Mouse (Mus musculus) hindbrain, postnatal 0 days (tissue): ENCODE data around the gene Galnt10. TPM values are rescaled to one million over a fixed set of nuclear protein-coding genes. Genes with fewer than 3 reads are reported as not detected.

Source experiments
- ATAC-seq: fragments of 200-750 bp; cut with Nextera tagmentation; 2 replicates; pipeline ENCODE4 v1.8.0; 2017; ENCODE audit warnings: mild to moderate bottlenecking, moderate TSS enrichment, moderate library complexity
- DNase-seq: peaks from one replicate; pipeline ENCODE4 v3.0.0-alpha.2; 2015; ENCODE audit warnings: low spot score
- H3K27ac ChIP-seq: fragments of 300-500 bp; sonication (generic); 2 replicates; pipeline ENCODE4 v1.5.1; 2014; ENCODE audit warnings: mild to moderate bottlenecking
- H3K27me3 ChIP-seq: fragments of 300-500 bp; sonication (generic); 2 replicates; pipeline ENCODE4 v1.6.1; 2014; ENCODE audit warnings: low read length, mixed read lengths; ENCODE audit not compliant: insufficient read depth
- H3K36me3 ChIP-seq: fragments of 300-500 bp; sonication (generic); 2 replicates; pipeline ENCODE4 v1.6.1; 2014; ENCODE audit warnings: low read length, mixed read lengths; ENCODE audit not compliant: insufficient read depth
- H3K4me1 ChIP-seq: fragments of 300-500 bp; sonication (generic); 2 replicates; pipeline ENCODE4 v1.6.1; 2014; ENCODE audit warnings: antibody characterized with exemption, low read length, mixed read lengths; ENCODE audit not compliant: insufficient read depth
- H3K4me2 ChIP-seq: fragments of 300-500 bp; sonication (generic); 2 replicates; pipeline ENCODE4 v1.6.1; 2014; ENCODE audit warnings: low read depth, mild to moderate bottlenecking, low read length, moderate library complexity, mixed read lengths
- H3K4me3 ChIP-seq: fragments of 300-500 bp; sonication (generic); 2 replicates; pipeline ENCODE4 v1.5.1; 2014; ENCODE audit warnings: low read length
- H3K9ac ChIP-seq: fragments of 300-500 bp; sonication (generic); replicated peaks from 2 replicates; pipeline ENCODE4 v1.6.1; 2014; ENCODE audit warnings: mild to moderate bottlenecking, low read length, moderate library complexity, mixed read lengths
- H3K9me3 ChIP-seq: fragments of 300-500 bp; sonication (generic); 2 replicates; pipeline ENCODE4 v1.6.1; 2016; ENCODE audit warnings: low read length, mixed read lengths
- CTCF ChIP-seq: IDR thresholded peaks from 2 replicates; pipeline ENCODE4 v1.5.1; 2016; ENCODE audit warnings: antibody characterized with exemption, control low read depth, low read depth
- WGBS: fragments of 180-500 bp; shearing (Covaris S2); extraction: QIAGEN DNeasy Blood & Tissue Kit; methylation state at CpG from one replicate; pipeline ENCODE4 v1.1.7; 2014; 5-methylcytosine and 5-hydroxymethylcytosine counted together
- polyA plus RNA-seq: library from polyadenylated mRNA; unstranded; fragments of >200 nt; fragmentation: Nextera tagmentation; extraction: Ambion mirVana; gene quantifications from 2 replicates; pipeline ENCODE4 v1.2.1, GENCODE M21; 2015
- total RNA-seq: library from RNA; depleted of rRNA; stranded (reverse); fragments of >200 nt; gene quantifications from 2 replicates; pipeline ENCODE4 v1.2.3, GENCODE M21; 2014

Gene Galnt10
- total and polyA plus RNA-seq, 2 experiments from 2014 or later, result 10.9 to 20.3 TPM

DNA sequence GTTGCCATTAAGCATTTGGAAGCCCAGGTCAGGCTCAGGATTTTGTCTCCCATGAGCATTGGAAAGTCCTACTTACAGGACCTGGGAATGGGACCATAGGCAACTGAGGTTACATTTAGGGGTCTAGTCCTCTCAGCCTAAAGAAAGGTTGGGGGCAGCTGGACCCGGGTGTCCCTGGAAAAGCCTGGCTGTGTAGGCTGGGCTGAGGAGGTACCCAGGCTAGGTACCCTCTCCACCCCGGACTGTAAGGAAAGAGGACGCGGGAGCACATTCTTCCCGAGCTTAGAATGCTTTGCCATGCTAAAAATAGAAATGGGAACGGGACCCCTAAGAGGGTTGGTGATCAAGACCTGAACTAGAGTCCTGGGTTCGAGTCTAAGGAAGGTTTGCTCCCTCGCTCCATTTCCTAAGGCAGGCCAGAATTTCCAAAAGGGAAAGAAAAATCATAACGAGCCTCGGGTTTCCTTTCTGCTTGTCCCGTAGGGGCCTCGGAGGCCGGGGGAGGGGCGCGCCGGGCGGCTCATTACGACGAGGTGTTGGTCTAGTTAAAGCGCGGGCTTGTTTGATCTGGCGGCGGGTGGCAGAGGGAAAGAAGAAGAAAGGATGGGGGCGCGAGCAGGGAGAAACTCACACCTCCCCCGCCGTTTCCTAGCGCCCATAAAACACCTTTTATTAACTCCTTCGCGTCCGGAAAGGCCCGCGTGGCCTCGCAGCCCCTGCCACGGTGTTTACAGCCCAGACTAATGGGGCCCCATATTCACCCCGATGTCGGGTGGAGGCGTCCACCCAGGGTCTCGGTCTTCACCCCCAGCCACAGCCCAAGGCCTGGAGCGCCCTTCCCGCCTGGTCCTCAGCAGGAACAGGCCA is 182.0 kb downstream of the Galnt10 start:
- TF ChIP-seq CTCF, result no peak
- peak overlapping the region; percentile 21 for H3K4me3 ChIP-seq
- under 1% methylated on average over 32 of the region's 41 CpGs for WGBS
- H3K9ac ChIP-seq, result no peak overlapping the region
- DNase-seq, result no peak
- ATAC-seq, result no peak
- H3K27me3 ChIP-seq, result peaks cover 63% of the 10 kb centered on the region
- H3K27ac ChIP-seq, result no peak overlapping the region
- H3K4me2 ChIP-seq, result peak overlapping the region; percentile 41
- H3K4me1 ChIP-seq, result no peaks in the 10 kb centered on the region
- H3K36me3 ChIP-seq, result no peaks in the 10 kb centered on the region
- no peaks in the 10 kb centered on the region for H3K9me3 ChIP-seq

DNA sequence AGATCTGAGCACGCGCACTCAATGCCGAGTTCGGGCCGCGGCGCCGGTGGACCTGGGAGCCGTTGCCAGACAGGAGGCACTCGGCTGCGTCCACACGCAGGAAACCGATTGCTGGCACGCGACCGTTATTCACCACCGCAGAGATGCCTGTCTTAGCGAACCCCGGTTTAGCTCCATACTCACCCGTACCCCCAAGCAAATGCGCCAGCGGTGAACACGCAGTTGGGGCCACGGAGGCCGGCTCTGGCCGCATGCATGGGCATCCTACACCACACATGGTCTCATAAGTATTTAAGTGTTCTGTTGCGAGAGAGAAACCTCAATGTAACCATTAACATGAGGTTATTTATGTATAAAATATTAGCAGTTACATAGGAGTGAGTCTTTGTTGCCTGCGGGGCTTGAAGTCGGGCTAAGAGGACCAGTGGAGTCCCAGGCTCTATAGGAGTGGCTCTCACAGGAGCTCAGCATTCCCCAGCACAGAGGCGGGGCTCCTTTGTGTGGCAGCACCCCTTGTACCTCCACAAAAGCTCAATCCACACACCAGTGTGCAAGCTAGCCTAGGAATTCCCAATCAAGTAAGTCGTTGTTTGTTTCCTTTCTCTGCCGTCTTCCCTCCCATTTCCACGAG is 182.8 kb downstream of the Galnt10 start:
- H3K4me1 ChIP-seq, result no peaks in the 10 kb centered on the region
- DNase-seq, result no peak
- no peaks in the 10 kb centered on the region for H3K9me3 ChIP-seq
- WGBS, result under 1% methylated on average over 33 of the region's 33 CpGs
- peak overlapping the region; percentile 41 for H3K4me2 ChIP-seq
- H3K9ac ChIP-seq, result no peak overlapping the region
- H3K27ac ChIP-seq, result no peak overlapping the region
- no peak for TF ChIP-seq CTCF
- ATAC-seq, result no peak
- H3K27me3 ChIP-seq, result peaks cover 71% of the 10 kb centered on the region
- H3K4me3 ChIP-seq, result peak overlapping the region; percentile 21
- H3K36me3 ChIP-seq, result no peaks in the 10 kb centered on the region

GRCm38 (mm10) chr11:57828955-57829870 is 184.0 kb downstream of the Galnt10 start:
- 4% methylated on average over 53 of the region's 53 CpGs for WGBS
- peaks cover 80% of the 10 kb centered on the region for H3K27me3 ChIP-seq
- no peak overlapping the region for H3K27ac ChIP-seq
- no peak for DNase-seq
- H3K9ac ChIP-seq, result no peak overlapping the region
- no peaks in the 10 kb centered on the region for H3K36me3 ChIP-seq
- H3K9me3 ChIP-seq, result no peaks in the 10 kb centered on the region
- H3K4me1 ChIP-seq, result no peaks in the 10 kb centered on the region
- ATAC-seq, result no peak
- peak overlapping the region; percentile 13; the same call in 1 of the 2 replicates for H3K4me2 ChIP-seq
- no peak overlapping the region for H3K4me3 ChIP-seq
- TF ChIP-seq CTCF, result no peak

DNA sequence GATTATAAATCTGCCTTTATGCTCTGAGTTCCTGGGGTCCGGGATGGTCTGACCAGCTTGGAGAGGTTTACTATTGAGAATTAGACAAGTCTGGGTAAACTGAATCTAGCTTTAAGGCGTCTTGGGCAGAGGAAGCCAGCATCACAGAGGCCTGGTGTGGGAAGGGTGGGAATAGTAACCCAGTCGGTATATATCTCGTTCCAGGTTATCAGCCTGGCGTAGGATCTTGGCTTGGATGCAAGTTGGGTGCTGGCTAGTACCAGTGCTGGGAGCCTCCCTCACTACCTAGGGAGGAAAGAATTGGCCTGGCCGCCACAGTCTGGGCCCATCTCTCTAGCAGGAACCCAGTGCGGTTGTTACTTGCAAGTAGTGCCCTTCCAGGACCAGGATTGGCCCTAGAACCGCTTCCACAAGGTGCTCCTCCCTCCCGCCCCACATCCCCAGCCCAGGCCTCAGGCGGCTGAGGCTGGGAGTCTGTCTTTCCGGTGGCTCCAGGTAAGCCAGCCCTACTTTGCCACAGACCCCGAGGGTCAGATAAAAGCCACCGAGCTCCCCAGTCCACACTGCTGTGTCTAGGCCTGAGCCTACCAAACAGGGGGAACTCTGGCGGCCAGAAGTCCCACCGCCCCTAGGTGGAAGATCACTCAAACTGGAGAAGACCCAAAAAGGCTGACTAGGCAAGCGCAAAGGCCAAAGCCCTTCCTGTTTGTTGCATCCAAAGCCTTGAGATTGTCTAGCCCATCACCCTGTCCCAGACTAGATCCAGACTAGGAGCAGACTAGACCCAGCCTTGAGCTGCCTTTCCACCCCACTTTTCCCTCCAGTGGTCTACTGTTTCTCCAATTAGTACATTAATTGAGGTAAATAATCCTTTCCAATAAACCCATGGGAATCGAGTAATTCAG is 184.9 kb downstream of the Galnt10 start:
- Histone ChIP-seq H3K4me3 (no peak overlapping the region), H3K9ac (no peak overlapping the region), H3K9me3 (no peaks in the 10 kb centered on the region), H3K36me3 (no peaks in the 10 kb centered on the region), H3K27ac (no peak overlapping the region), H3K27me3 (peaks cover 81% of the 10 kb centered on the region), H3K4me1 (no peaks in the 10 kb centered on the region), H3K4me2 (no peak overlapping the region)
- ATAC-seq (no peak), DNase-seq (no peak)
- 28% methylated on average over 17 of the region's 17 CpGs for WGBS
- no peak for TF ChIP-seq CTCF

GRCm38 (mm10) chr11:57831281-57831781 is 186.1 kb downstream of the Galnt10 start:
- no peak for TF ChIP-seq CTCF
- Histone ChIP-seq H3K4me1 (no peaks in the 10 kb centered on the region), H3K9ac (no peak overlapping the region), H3K9me3 (no peaks in the 10 kb centered on the region), H3K27ac (no peak overlapping the region), H3K27me3 (peaks cover 88% of the 10 kb centered on the region), H3K4me2 (no peak overlapping the region), H3K36me3 (no peaks in the 10 kb centered on the region), H3K4me3 (no peak overlapping the region)
- 5% methylated on average over 31 of the region's 31 CpGs for WGBS
- ATAC-seq (no peak), DNase-seq (no peak)
